Mouse (Mus musculus): ENCODE measurements at regions not wholly inside any gene's neighbourhood (a gene's known extent, or its start where the extent isn't known, plus 50 kb on each side); places are given as distances from the start of the nearest gene placed in this dataset.

DNA sequence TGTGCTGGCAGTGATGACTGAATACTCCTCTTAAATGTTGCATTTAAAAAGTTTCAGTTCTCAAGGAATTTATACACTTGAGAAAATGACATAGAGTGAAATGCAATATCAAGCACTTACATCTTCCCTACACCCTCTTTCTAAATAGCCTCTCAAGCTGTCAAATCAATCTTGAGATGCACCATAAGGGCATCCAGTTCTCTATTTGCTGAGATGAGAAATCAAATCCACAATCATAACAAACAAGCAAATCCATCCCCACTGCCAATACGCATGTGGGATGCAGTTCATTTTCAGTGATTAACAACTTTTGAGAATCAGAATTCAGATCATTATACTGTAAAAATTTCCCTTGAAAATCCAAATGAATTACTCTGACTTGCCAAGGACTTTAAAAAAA lies 62.6 kb upstream of the Ift57 start:
- no peak for TF ChIP-seq CTCF (IDR thresholded peaks at IDR 0.05; ENCODE audit: low read depth)
- TF ChIP-seq EP300 (IDR thresholded peaks at IDR 0.05; ENCODE audit: low read depth): no peak
